Mouse (Mus musculus): ENCODE measurements at regions not wholly inside any gene's neighbourhood (a gene's known extent, or its start where the extent isn't known, plus 50 kb on each side); places are given as distances from the start of the nearest gene placed in this dataset.

DNA sequence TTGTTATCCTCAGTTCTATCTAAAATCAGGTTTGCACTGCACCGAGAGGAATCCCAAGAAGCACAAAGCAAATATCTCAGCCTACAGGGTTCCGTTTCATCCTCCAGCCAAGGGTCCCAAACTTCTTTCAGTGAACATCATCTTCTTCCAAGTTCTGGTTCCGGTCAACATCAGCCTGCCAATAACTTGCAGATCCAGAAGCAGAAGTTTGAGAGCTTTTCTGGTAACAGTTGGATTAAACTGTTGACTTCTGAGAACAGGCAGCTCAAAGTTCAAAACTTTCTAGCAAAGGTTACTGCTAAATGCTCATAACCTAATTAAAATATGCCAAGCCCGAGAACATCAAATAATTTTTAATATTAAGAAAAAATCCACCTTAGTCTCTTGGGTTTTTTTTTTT is 237.0 kb upstream of the Gm37988 start:
- no peak for TF ChIP-seq CTCF (IDR thresholded peaks at IDR 0.05; ENCODE audit: extremely low read depth, insufficient read depth, low read length)
- no peak for TF ChIP-seq POLR2A (IDR thresholded peaks at IDR 0.05; ENCODE audit: extremely low read depth, insufficient read depth, low read length)

Measured in cortical plate, adult 2 months (tissue).